Mouse (Mus musculus): Measurements from ENCODE around the gene Defa36. TPM values are rescaled to one million over a fixed set of nuclear protein-coding genes. Genes with fewer than 3 reads are reported as not detected.

Defa36 gene
- polyA plus RNA-seq (2014; fragmentation: Illumina TruSeq; extraction: RNeasy Lipid Tissue Mini Kit (QIAGEN cat#74804); ENCODE audit: insufficient read depth, low read depth, low replicate concordance): not detected

GRCm38 (mm10) chr8:21427111-21427510 lies at the start of gene Defa36:
Defa36 (plus strand) TSS chr8:21427411.

GRCm38 (mm10) chr8:21378215-21378614 lies 49.0 kb upstream of the Defa36 start, which contains the start of gene Defa2:
Defa2 (plus strand) TSS chr8:21378515.

GRCm38 (mm10) chr8:21391511-21391910 lies 35.7 kb upstream of the Defa36 start, which contains the start of gene Defa33:
Defa33 (plus strand) TSS chr8:21391811.

DNA sequence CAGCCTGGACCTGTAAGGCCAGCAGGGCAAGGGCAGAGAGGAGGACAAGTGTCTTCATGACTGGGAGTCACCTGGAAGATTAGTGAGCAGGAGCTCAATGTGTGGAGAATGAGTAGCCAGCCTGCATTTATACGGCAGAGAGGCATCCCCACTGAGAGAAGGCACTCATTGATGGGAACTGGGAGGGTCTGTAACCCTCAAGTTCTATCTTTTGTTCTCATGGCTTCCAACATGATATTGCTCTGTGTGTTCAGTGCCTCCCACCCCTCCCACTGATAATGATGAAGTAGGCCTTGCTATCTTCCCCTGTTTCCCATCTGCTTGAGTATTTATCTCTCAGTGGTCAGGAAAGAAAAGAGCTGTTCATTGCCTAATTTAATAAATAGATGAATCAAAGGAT lies 29.2 kb downstream of the Defa36 start, which contains the start of gene Gm7849:
Gene Gm7849 (minus strand): TSS at position 101 of the 400 bp plus-strand sequence.

Other genes starting within 250 kb of the Defa36 start
- not detected for gene Defa31, start 235.8 kb upstream of the Defa36 start, polyA plus RNA-seq (2014; fragmentation: Illumina TruSeq; extraction: RNeasy Lipid Tissue Mini Kit (QIAGEN cat#74804); ENCODE audit: insufficient read depth, low read depth, low replicate concordance)
- gene Gm15293, start 225.8 kb upstream of the Defa36 start, polyA plus RNA-seq (2014; fragmentation: Illumina TruSeq; extraction: RNeasy Lipid Tissue Mini Kit (QIAGEN cat#74804); ENCODE audit: insufficient read depth, low read depth, low replicate concordance): not detected
- not detected for gene Gm15292, start 177.7 kb upstream of the Defa36 start, polyA plus RNA-seq (2014; fragmentation: Illumina TruSeq; extraction: RNeasy Lipid Tissue Mini Kit (QIAGEN cat#74804); ENCODE audit: insufficient read depth, low read depth, low replicate concordance)
- not detected for gene Defa27, start 111.9 kb upstream of the Defa36 start, polyA plus RNA-seq (2014; fragmentation: Illumina TruSeq; extraction: RNeasy Lipid Tissue Mini Kit (QIAGEN cat#74804); ENCODE audit: insufficient read depth, low read depth, low replicate concordance)
- not detected for gene Defa29, start 100.4 kb upstream of the Defa36 start, polyA plus RNA-seq (2014; fragmentation: Illumina TruSeq; extraction: RNeasy Lipid Tissue Mini Kit (QIAGEN cat#74804); ENCODE audit: insufficient read depth, low read depth, low replicate concordance)
- gene Defa2, start 48.9 kb upstream of the Defa36 start, polyA plus RNA-seq (2014; fragmentation: Illumina TruSeq; extraction: RNeasy Lipid Tissue Mini Kit (QIAGEN cat#74804); ENCODE audit: insufficient read depth, low read depth, low replicate concordance): not detected
- gene Defa33, start 35.6 kb upstream of the Defa36 start, polyA plus RNA-seq (2014; fragmentation: Illumina TruSeq; extraction: RNeasy Lipid Tissue Mini Kit (QIAGEN cat#74804); ENCODE audit: insufficient read depth, low read depth, low replicate concordance): not detected
- gene Gm7849, start 29.1 kb downstream of the Defa36 start, polyA plus RNA-seq (2014; fragmentation: Illumina TruSeq; extraction: RNeasy Lipid Tissue Mini Kit (QIAGEN cat#74804); ENCODE audit: insufficient read depth, low read depth, low replicate concordance): not detected
- not detected for gene Defa20, start 81.8 kb downstream of the Defa36 start, polyA plus RNA-seq (2014; fragmentation: Illumina TruSeq; extraction: RNeasy Lipid Tissue Mini Kit (QIAGEN cat#74804); ENCODE audit: insufficient read depth, low read depth, low replicate concordance)
- gene Defa32, start 101.6 kb downstream of the Defa36 start, polyA plus RNA-seq (2014; fragmentation: Illumina TruSeq; extraction: RNeasy Lipid Tissue Mini Kit (QIAGEN cat#74804); ENCODE audit: insufficient read depth, low read depth, low replicate concordance): not detected
- not detected for gene Defa37, start 138.0 kb downstream of the Defa36 start, polyA plus RNA-seq (2014; fragmentation: Illumina TruSeq; extraction: RNeasy Lipid Tissue Mini Kit (QIAGEN cat#74804); ENCODE audit: insufficient read depth, low read depth, low replicate concordance)
- gene Defa28, start 155.6 kb downstream of the Defa36 start, polyA plus RNA-seq (2014; fragmentation: Illumina TruSeq; extraction: RNeasy Lipid Tissue Mini Kit (QIAGEN cat#74804); ENCODE audit: insufficient read depth, low read depth, low replicate concordance): not detected
- not detected for gene Gm7861, start 167.1 kb downstream of the Defa36 start, polyA plus RNA-seq (2014; fragmentation: Illumina TruSeq; extraction: RNeasy Lipid Tissue Mini Kit (QIAGEN cat#74804); ENCODE audit: insufficient read depth, low read depth, low replicate concordance)
- gene Defa26, start 190.8 kb downstream of the Defa36 start, polyA plus RNA-seq (2014; fragmentation: Illumina TruSeq; extraction: RNeasy Lipid Tissue Mini Kit (QIAGEN cat#74804); ENCODE audit: insufficient read depth, low read depth, low replicate concordance): not detected
- not detected for gene Defa17, start 228.4 kb downstream of the Defa36 start, polyA plus RNA-seq (2014; fragmentation: Illumina TruSeq; extraction: RNeasy Lipid Tissue Mini Kit (QIAGEN cat#74804); ENCODE audit: insufficient read depth, low read depth, low replicate concordance)
- not detected for gene Defa34, start 238.4 kb downstream of the Defa36 start, polyA plus RNA-seq (2014; fragmentation: Illumina TruSeq; extraction: RNeasy Lipid Tissue Mini Kit (QIAGEN cat#74804); ENCODE audit: insufficient read depth, low read depth, low replicate concordance)